Mouse (Mus musculus) kidney, embryonic 15.5 days (tissue): ENCODE results near the gene Olfr1411. TPM values are rescaled to one million over a fixed set of nuclear protein-coding genes. Genes with fewer than 3 reads are reported as not detected.

Experiments used
- ATAC-seq: fragments of 200-750 bp; cut with Nextera tagmentation; replicated peaks from 2 replicates; pipeline ENCODE4 v1.8.0; 2017; ENCODE audit warnings: moderate TSS enrichment; ENCODE audit not compliant: low FRiP score
- H3K27ac ChIP-seq: fragments of 300-500 bp; sonication (generic); 2 replicates; pipeline ENCODE4 v1.5.1; 2015; ENCODE audit warnings: mild to moderate bottlenecking, inconsistent platforms
- H3K27me3 ChIP-seq: fragments of 300-500 bp; sonication (generic); 2 replicates; pipeline ENCODE4 v1.6.1; 2015; ENCODE audit warnings: inconsistent platforms
- H3K36me3 ChIP-seq: fragments of 300-500 bp; sonication (generic); 2 replicates; pipeline ENCODE4 v1.6.1; 2015; ENCODE audit warnings: inconsistent platforms
- H3K4me1 ChIP-seq: fragments of 300-500 bp; sonication (generic); 2 replicates; pipeline ENCODE4 v1.6.1; 2015; ENCODE audit warnings: inconsistent platforms
- H3K4me2 ChIP-seq: fragments of 300-500 bp; sonication (generic); 2 replicates; pipeline ENCODE4 v1.6.1; 2015; ENCODE audit warnings: moderate library complexity, mild to moderate bottlenecking, inconsistent platforms
- H3K4me3 ChIP-seq: fragments of 300-500 bp; sonication (generic); replicated peaks from 2 replicates; pipeline ENCODE4 v1.5.1; 2015; ENCODE audit warnings: mild to moderate bottlenecking, inconsistent platforms
- H3K9ac ChIP-seq: fragments of 300-500 bp; sonication (generic); 2 replicates; pipeline ENCODE4 v1.6.1; 2015; ENCODE audit warnings: mild to moderate bottlenecking, inconsistent platforms
- H3K9me3 ChIP-seq: fragments of 300-500 bp; sonication (generic); replicated peaks from 2 replicates; pipeline ENCODE4 v1.6.1; 2016; ENCODE audit warnings: inconsistent platforms
- WGBS: fragments of 180-500 bp; shearing (Covaris S2); methylation state at CpG from one replicate; pipeline ENCODE4 v1.1.7; 2015; ENCODE audit warnings: mixed read lengths; 5-methylcytosine and 5-hydroxymethylcytosine counted together
- polyA plus RNA-seq: library from polyadenylated mRNA; unstranded; fragments of >200 nt; fragmentation: Nextera tagmentation; extraction: Ambion mirVana; gene quantifications from 2 replicates; pipeline ENCODE4 v1.2.1, GENCODE M21; 2015

Olfr1411 gene
- polyA plus RNA-seq, 1 experiment from 2014 or later, result not detected

- WGBS, result 60% methylated on average over 4 of the region's 4 CpGs
- ATAC-seq, result no peak
Measured at GRCm38 (mm10) chr1:92628227-92628626, 34.0 kb downstream of the Olfr1411 start.

GRCm38 (mm10) chr1:92632196-92632595, 38.0 kb downstream of the Olfr1411 start:
- Histone ChIP-seq H3K4me3 (no peak overlapping the region), H3K9me3 (no peaks in the 10 kb centered on the region), H3K4me1 (no peaks in the 10 kb centered on the region), H3K27me3 (peaks cover 4% of the 10 kb centered on the region; the same call in 1 of the 2 replicates), H3K36me3 (peaks cover 19% of the 10 kb centered on the region), H3K27ac (no peak overlapping the region), H3K4me2 (no peak overlapping the region), H3K9ac (no peak overlapping the region)
- WGBS, result 81% methylated on average over 5 of the region's 5 CpGs
- ATAC-seq, result no peak

More at GRCm38 (mm10) chr1:92628227-92628626, 34.0 kb downstream of the Olfr1411 start:
- Histone ChIP-seq H3K4me1 (no peaks in the 10 kb centered on the region), H3K27ac (no peak overlapping the region), H3K36me3 (no peaks in the 10 kb centered on the region), H3K4me2 (no peak overlapping the region), H3K4me3 (no peak overlapping the region), H3K27me3 (peaks cover 19% of the 10 kb centered on the region), H3K9me3 (no peaks in the 10 kb centered on the region), H3K9ac (no peak overlapping the region)

- ATAC-seq, result no peak
- 69% methylated on average over 6 of the region's 6 CpGs for WGBS
- H3K4me1 ChIP-seq, result no peaks in the 10 kb centered on the region
Measured at GRCm38 (mm10) chr1:92632948-92633347, 38.7 kb downstream of the Olfr1411 start.

GRCm38 (mm10) chr1:92633726-92634125, 39.5 kb downstream of the Olfr1411 start:
- no peaks in the 10 kb centered on the region for H3K4me1 ChIP-seq
- WGBS, result 79% methylated on average over 8 of the region's 8 CpGs
- no peak overlapping the region for H3K9ac ChIP-seq
- H3K9me3 ChIP-seq, result no peaks in the 10 kb centered on the region
- H3K4me3 ChIP-seq, result no peak overlapping the region
- H3K4me2 ChIP-seq, result no peak overlapping the region
- H3K36me3 ChIP-seq, result peaks cover 34% of the 10 kb centered on the region
- ATAC-seq, result no peak
- no peak overlapping the region for H3K27ac ChIP-seq
- peaks cover 4% of the 10 kb centered on the region; the same call in 1 of the 2 replicates for H3K27me3 ChIP-seq

More at GRCm38 (mm10) chr1:92632948-92633347, 38.7 kb downstream of the Olfr1411 start:
- peaks cover 26% of the 10 kb centered on the region for H3K36me3 ChIP-seq
- peaks cover 4% of the 10 kb centered on the region; the same call in 1 of the 2 replicates for H3K27me3 ChIP-seq
- no peak overlapping the region for H3K4me2 ChIP-seq
- no peak overlapping the region for H3K4me3 ChIP-seq
- H3K27ac ChIP-seq, result no peak overlapping the region
- no peak overlapping the region for H3K9ac ChIP-seq
- H3K9me3 ChIP-seq, result no peaks in the 10 kb centered on the region

- no peak overlapping the region for H3K4me2 ChIP-seq
- 68% methylated on average over 1 of the region's 1 CpGs for WGBS
- no peaks in the 10 kb centered on the region for H3K4me1 ChIP-seq
- no peaks in the 10 kb centered on the region for H3K9me3 ChIP-seq
- H3K36me3 ChIP-seq, result peaks cover 43% of the 10 kb centered on the region
- no peak overlapping the region for H3K4me3 ChIP-seq
- H3K27me3 ChIP-seq, result peaks cover under 1% of the 10 kb centered on the region; the same call in 1 of the 2 replicates
- ATAC-seq, result no peak
- H3K9ac ChIP-seq, result no peak overlapping the region
- no peak overlapping the region for H3K27ac ChIP-seq
Measured at GRCm38 (mm10) chr1:92634569-92634968, 40.4 kb downstream of the Olfr1411 start.

- H3K27ac ChIP-seq, result no peak overlapping the region
- H3K36me3 ChIP-seq, result peaks cover 46% of the 10 kb centered on the region
- 84% methylated on average over 4 of the region's 4 CpGs for WGBS
- peaks cover 3% of the 10 kb centered on the region for H3K4me1 ChIP-seq
- no peak overlapping the region for H3K9ac ChIP-seq
- H3K9me3 ChIP-seq, result no peaks in the 10 kb centered on the region
- H3K4me2 ChIP-seq, result no peak overlapping the region
- no peak for ATAC-seq
- H3K4me3 ChIP-seq, result no peak overlapping the region
- no peaks in the 10 kb centered on the region; the same call in 1 of the 2 replicates for H3K27me3 ChIP-seq
Measured at GRCm38 (mm10) chr1:92634976-92635599, 40.9 kb downstream of the Olfr1411 start.

GRCm38 (mm10) chr1:92636015-92636414, 41.8 kb downstream of the Olfr1411 start:
- H3K4me1 ChIP-seq, result peaks cover 12% of the 10 kb centered on the region
- peaks cover 46% of the 10 kb centered on the region for H3K36me3 ChIP-seq
- no peak overlapping the region for H3K4me3 ChIP-seq
- H3K9me3 ChIP-seq, result no peaks in the 10 kb centered on the region
- H3K27ac ChIP-seq, result no peak overlapping the region
- no peak overlapping the region for H3K9ac ChIP-seq
- no peak overlapping the region for H3K4me2 ChIP-seq
- H3K27me3 ChIP-seq, result no peaks in the 10 kb centered on the region; the same call in 1 of the 2 replicates
- 84% methylated on average over 8 of the region's 8 CpGs for WGBS
- ATAC-seq, result no peak

GRCm38 (mm10) chr1:92636676-92637075, 42.5 kb downstream of the Olfr1411 start:
- 92% methylated on average over 11 of the region's 11 CpGs for WGBS
- peaks cover 46% of the 10 kb centered on the region for H3K36me3 ChIP-seq
- H3K9ac ChIP-seq, result no peak overlapping the region
- H3K4me2 ChIP-seq, result no peak overlapping the region
- H3K4me3 ChIP-seq, result no peak overlapping the region
- H3K27me3 ChIP-seq, result no peaks in the 10 kb centered on the region; the same call in 1 of the 2 replicates
- H3K9me3 ChIP-seq, result no peaks in the 10 kb centered on the region
- ATAC-seq, result no peak
- H3K4me1 ChIP-seq, result peaks cover 15% of the 10 kb centered on the region
- H3K27ac ChIP-seq, result no peak overlapping the region

- Histone ChIP-seq H3K9me3 (no peaks in the 10 kb centered on the region), H3K4me3 (no peak overlapping the region), H3K4me1 (peaks cover 21% of the 10 kb centered on the region), H3K4me2 (no peak overlapping the region), H3K27ac (no peak overlapping the region), H3K36me3 (peaks cover 46% of the 10 kb centered on the region), H3K9ac (no peak overlapping the region), H3K27me3 (no peaks in the 10 kb centered on the region)
- WGBS, result 93% methylated on average over 15 of the region's 15 CpGs
- ATAC-seq, result no peak
Measured at GRCm38 (mm10) chr1:92637501-92638172, 43.4 kb downstream of the Olfr1411 start.

- Histone ChIP-seq H3K27ac (no peak overlapping the region), H3K4me3 (no peak overlapping the region), H3K9ac (no peak overlapping the region), H3K9me3 (no peaks in the 10 kb centered on the region), H3K27me3 (no peaks in the 10 kb centered on the region), H3K4me1 (peaks cover 21% of the 10 kb centered on the region), H3K4me2 (no peak overlapping the region), H3K36me3 (peaks cover 46% of the 10 kb centered on the region)
- 98% methylated on average over 3 of the region's 3 CpGs for WGBS
- no peak for ATAC-seq
Measured at GRCm38 (mm10) chr1:92638181-92638580, 44.0 kb downstream of the Olfr1411 start.

GRCm38 (mm10) chr1:92638736-92639135, 44.5 kb downstream of the Olfr1411 start:
- ATAC-seq, result no peak
- 95% methylated on average over 4 of the region's 4 CpGs for WGBS
- H3K27ac ChIP-seq, result no peak overlapping the region

GRCm38 (mm10) chr1:92640393-92640792, 46.2 kb downstream of the Olfr1411 start:
- H3K4me2 ChIP-seq, result peak overlapping the region; percentile 89
- no peak overlapping the region for H3K27ac ChIP-seq
- no peak overlapping the region for H3K9ac ChIP-seq
- H3K27me3 ChIP-seq, result no peaks in the 10 kb centered on the region
- H3K4me3 ChIP-seq, result peak overlapping the region; percentile 71; the same call in 1 of the 2 replicates
- no peak for ATAC-seq
- H3K4me1 ChIP-seq, result peaks cover 21% of the 10 kb centered on the region
- WGBS, result 84% methylated on average over 6 of the region's 6 CpGs
- H3K36me3 ChIP-seq, result peaks cover 45% of the 10 kb centered on the region
- no peaks in the 10 kb centered on the region for H3K9me3 ChIP-seq

More at GRCm38 (mm10) chr1:92638736-92639135, 44.5 kb downstream of the Olfr1411 start:
- H3K4me3 ChIP-seq, result no peak overlapping the region
- H3K9me3 ChIP-seq, result no peaks in the 10 kb centered on the region
- peaks cover 46% of the 10 kb centered on the region for H3K36me3 ChIP-seq
- H3K4me2 ChIP-seq, result no peak overlapping the region
- no peaks in the 10 kb centered on the region for H3K27me3 ChIP-seq
- H3K9ac ChIP-seq, result no peak overlapping the region
- peaks cover 21% of the 10 kb centered on the region for H3K4me1 ChIP-seq
